Mouse (Mus musculus): ENCODE measurements around the gene Gimap4. TPM values are rescaled to one million over a fixed set of nuclear protein-coding genes. Genes with fewer than 3 reads are reported as not detected.

Gimap4 gene
- total and polyA plus RNA-seq, 3 experiments, result 0.12 to 0.25 TPM; not detected in 1

DNA sequence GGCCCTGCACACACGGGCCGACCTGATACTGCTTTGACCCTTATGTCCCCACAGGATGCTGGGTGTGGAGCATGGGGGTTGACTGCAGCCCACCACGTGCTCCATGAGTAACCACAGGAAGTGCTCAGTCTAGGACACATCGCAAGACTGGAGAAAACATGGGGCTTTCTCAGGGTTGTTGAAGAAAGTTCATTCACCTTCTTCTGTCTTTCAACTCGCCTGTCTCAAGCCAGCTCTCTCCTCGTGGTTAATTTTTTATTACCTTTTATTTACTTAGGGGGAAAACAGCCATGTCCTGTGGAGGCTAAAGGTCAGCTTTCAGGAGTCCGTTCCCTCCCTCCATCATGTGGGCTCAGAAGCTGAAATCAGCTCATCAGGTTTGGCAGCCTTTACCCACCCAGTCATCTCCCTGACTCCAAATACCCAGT is 18.2 kb upstream of the Gimap4 start:
- Histone ChIP-seq H3K9me3 (replicated peaks; ENCODE audit: insufficient read depth, low read length) (no peaks in the 10 kb centered on the region), H3K27me3 (ENCODE audit: control insufficient read depth in 1 of 2, insufficient read depth in 2 of 2, low read length in 2 of 2) (no peaks in the 10 kb centered on the region), H3K9ac (ENCODE audit: control insufficient read depth, low read depth, low read length, poor library complexity, severe bottlenecking) (no peak overlapping the region), H3K4me1 (ENCODE audit: control insufficient read depth in 1 of 2, insufficient read depth in 2 of 2, low read length in 2 of 2) (no peaks in the 10 kb centered on the region), H3K27ac (ENCODE audit: control insufficient read depth, low read depth, low read length) (no peak overlapping the region), H3K36me3 (ENCODE audit: control insufficient read depth in 1 of 2, insufficient read depth in 2 of 2, low read length in 2 of 2) (no peaks in the 10 kb centered on the region), H3K79me2 (ENCODE audit: control insufficient read depth, insufficient read depth, low read length, poor library complexity) (no peaks in the 10 kb centered on the region), H3K4me3 (ENCODE audit: control insufficient read depth in 1 of 2, insufficient read depth in 1 of 2, low read depth in 2 of 2, low read length in 2 of 2) (no peak overlapping the region)
- no peak for DNase-seq (ENCODE audit: low read depth, low spot score)
- TF ChIP-seq EP300 (IDR thresholded peaks at IDR 0.05; ENCODE audit: low read depth in 1 of 2, low read length in 2 of 2) (no peak), MEF2A (IDR thresholded peaks at IDR 0.05; ENCODE audit: extremely low read depth, insufficient replicate concordance, low read depth, low read length, poor library complexity, severe bottlenecking) (no peak), ZMIZ1 (IDR thresholded peaks at IDR 0.05; ENCODE audit: low read depth, low read length) (no peak), SIN3A (IDR thresholded peaks at IDR 0.05; ENCODE audit: low read length) (no peak), ELF1 (IDR thresholded peaks at IDR 0.05; ENCODE audit: low read depth, low read length) (no peak), TAL1 (IDR thresholded peaks at IDR 0.05; ENCODE audit: low read length) (no peak), RCOR1 (IDR thresholded peaks at IDR 0.05; ENCODE audit: low read depth, low read length) (no peak), CHD1 (IDR thresholded peaks at IDR 0.05; ENCODE audit: low read depth, low read length) (no peak), MYC (IDR thresholded peaks at IDR 0.05; ENCODE audit: low read depth, low read length) (no peak), JUND (IDR thresholded peaks at IDR 0.05; ENCODE audit: low read depth, low read length) (no peak), POLR2A (IDR thresholded peaks at IDR 0.05; ENCODE audit: control insufficient read depth in 1 of 2, insufficient read depth in 1 of 2, low read depth in 1 of 2, low read length in 2 of 2, poor library complexity in 1 of 2) (no peak), CHD2 (IDR thresholded peaks at IDR 0.05; ENCODE audit: low read length) (no peak), GATA1 (IDR thresholded peaks at IDR 0.05; ENCODE audit: low read depth, low read length) (no peak), TBP (IDR thresholded peaks at IDR 0.05; ENCODE audit: low read depth, low read length) (no peak), POLR2AphosphoS5 (IDR thresholded peaks at IDR 0.05; ENCODE audit: borderline replicate concordance, low read depth, low read length) (no peak), POLR2AphosphoS2 (IDR thresholded peaks at IDR 0.05; ENCODE audit: low read length) (no peak), KAT2A (conservative IDR thresholded peaks at IDR 0.05; ENCODE audit: low read depth, low read length) (no peak), UBTF (IDR thresholded peaks at IDR 0.05; ENCODE audit: borderline replicate concordance, insufficient read depth, low read depth, low read length) (no peak), MAX (IDR thresholded peaks at IDR 0.05; ENCODE audit: low read length) (no peak), GABPA (IDR thresholded peaks at IDR 0.05; ENCODE audit: low read depth, low read length) (no peak)

DNA sequence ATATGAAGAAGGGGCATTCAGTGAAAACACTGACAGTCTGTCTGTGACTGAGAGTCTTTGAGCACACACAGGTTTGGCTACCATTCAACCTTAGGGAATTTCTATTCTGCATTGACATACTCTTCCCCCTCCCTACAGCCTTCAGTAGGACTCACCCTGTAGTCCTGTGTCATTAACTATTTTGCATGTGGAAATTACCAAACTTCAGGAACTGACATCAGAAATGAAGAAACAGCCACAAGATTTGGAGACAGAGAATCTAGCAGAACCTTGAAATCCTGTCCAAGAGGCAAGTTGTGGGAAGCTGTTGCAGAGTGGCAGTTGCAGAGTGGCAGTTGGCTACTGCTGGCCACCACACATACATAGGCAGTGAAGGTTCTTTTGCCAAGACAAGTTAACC is 16.3 kb upstream of the Gimap4 start:
- H3K4me3 ChIP-seq (ENCODE audit: control insufficient read depth in 1 of 2, insufficient read depth in 1 of 2, low read depth in 2 of 2, low read length in 2 of 2), result no peak overlapping the region
- no peak for TF ChIP-seq POLR2A (IDR thresholded peaks at IDR 0.05; ENCODE audit: control insufficient read depth in 1 of 2, insufficient read depth in 1 of 2, low read depth in 1 of 2, low read length in 2 of 2, poor library complexity in 1 of 2)
- TF ChIP-seq POLR2AphosphoS5 (IDR thresholded peaks at IDR 0.05; ENCODE audit: borderline replicate concordance, low read depth, low read length), result no peak
- H3K27me3 ChIP-seq (ENCODE audit: control insufficient read depth in 1 of 2, insufficient read depth in 2 of 2, low read length in 2 of 2), result no peaks in the 10 kb centered on the region
- no peak overlapping the region for H3K27ac ChIP-seq (ENCODE audit: control insufficient read depth, low read depth, low read length)
- H3K36me3 ChIP-seq (ENCODE audit: control insufficient read depth in 1 of 2, insufficient read depth in 2 of 2, low read length in 2 of 2), result no peaks in the 10 kb centered on the region
- no peak for DNase-seq (ENCODE audit: low read depth, low spot score)
- H3K79me2 ChIP-seq (ENCODE audit: control insufficient read depth, insufficient read depth, low read length, poor library complexity), result no peaks in the 10 kb centered on the region
- no peak overlapping the region for H3K9ac ChIP-seq (ENCODE audit: control insufficient read depth, low read depth, low read length, poor library complexity, severe bottlenecking)
- H3K9me3 ChIP-seq (replicated peaks; ENCODE audit: insufficient read depth, low read length), result no peaks in the 10 kb centered on the region
- no peaks in the 10 kb centered on the region for H3K4me1 ChIP-seq (ENCODE audit: control insufficient read depth in 1 of 2, insufficient read depth in 2 of 2, low read length in 2 of 2)

Data from MEL (cell line).